Mouse (Mus musculus) brain, embryonic 14.5 days (tissue): ENCODE measurements at regions not wholly inside any gene's neighbourhood (a gene's known extent, or its start where the extent isn't known, plus 50 kb on each side); places are given as distances from the start of the nearest gene placed in this dataset.

Source experiments
- CTCF ChIP-seq: fragments of 200-500 bp; IDR thresholded peaks from 2 replicates; pipeline ENCODE4 v1.5.1; 2012; ENCODE audit warnings: inconsistent platforms, mild to moderate bottlenecking, moderate library complexity, borderline replicate concordance; ENCODE audit not compliant: insufficient read depth, insufficient read length; ENCODE audit errors: extremely low read depth
- POLR2A ChIP-seq: fragments of 200-500 bp; IDR thresholded peaks from 2 replicates; pipeline ENCODE4 v1.6.1; 2012; ENCODE audit warnings: mild to moderate bottlenecking, inconsistent platforms, borderline replicate concordance; ENCODE audit not compliant: poor library complexity, insufficient read depth, insufficient read length, severe bottlenecking; ENCODE audit errors: extremely low read depth

GRCm38 (mm10) chr9:31602707-31603106, 138.4 kb upstream of the Tmem45b start:
- no peak for TF ChIP-seq CTCF
- TF ChIP-seq POLR2A, result no peak
